Mouse (Mus musculus) heart, adult 2 months (tissue): ENCODE measurements around the gene Eya2. TPM values are rescaled to one million over a fixed set of nuclear protein-coding genes. Genes with fewer than 3 reads are reported as not detected.

Experiments used
- DNase-seq, 2 experiments: peaks; one replicate each; pipeline ENCODE4 v3.0.0; 2021
- H3K27ac ChIP-seq: fragments of 200-600 bp; 2 replicates; pipeline ENCODE4 v1.8.1; 2022
- H3K27me3 ChIP-seq: fragments of 200-500 bp; 2 replicates; pipeline ENCODE4 v1.6.1; 2012; ENCODE audit warnings: mild to moderate bottlenecking, low read length, inconsistent platforms, mixed read lengths; ENCODE audit not compliant: control insufficient read depth, insufficient read depth
- H3K36me3 ChIP-seq: fragments of 200-500 bp; 2 replicates; pipeline ENCODE4 v1.6.1; 2012; ENCODE audit warnings: low read length, inconsistent platforms; ENCODE audit not compliant: control insufficient read depth, insufficient read depth
- H3K4me1 ChIP-seq: fragments of 200-500 bp; 2 replicates; pipeline ENCODE4 v1.6.1; 2011; ENCODE audit warnings: low read length; ENCODE audit not compliant: control insufficient read depth, insufficient read depth
- H3K4me3 ChIP-seq: fragments of 200-600 bp; 2 replicates; pipeline ENCODE4 v1.8.1; 2022
- H3K79me2 ChIP-seq: fragments of 200-500 bp; replicated peaks from 2 replicates; pipeline ENCODE4 v1.6.1; 2012; ENCODE audit warnings: mild to moderate bottlenecking, inconsistent platforms, low read length, moderate library complexity, mixed read lengths; ENCODE audit not compliant: control insufficient read depth, insufficient read depth
- H3K9ac ChIP-seq: fragments of 200-500 bp; 2 replicates; pipeline ENCODE4 v1.6.1; 2012; ENCODE audit warnings: low read depth, mild to moderate bottlenecking, control low read depth, inconsistent platforms, low read length, mixed read lengths
- CTCF ChIP-seq: fragments of 200-600 bp; IDR thresholded peaks from 2 replicates; pipeline ENCODE4 v1.8.1; 2022; ENCODE audit warnings: antibody characterized with exemption, mild to moderate bottlenecking, moderate library complexity
- EP300 ChIP-seq: fragments of 200-500 bp; IDR thresholded peaks from 2 replicates; pipeline ENCODE4 v1.6.1; 2011; ENCODE audit warnings: low read depth, low read length, control low read depth; ENCODE audit not compliant: insufficient read depth
- POLR2A ChIP-seq: fragments of 200-500 bp; IDR thresholded peaks from 2 replicates; pipeline ENCODE4 v1.6.1; 2011; ENCODE audit warnings: mild to moderate bottlenecking, low read depth, low read length, control low read depth; ENCODE audit not compliant: insufficient read depth
- WGBS: fragments of 180-500 bp; shearing (Covaris S2); methylation state at CpG from one replicate; pipeline ENCODE4 v1.1.7; 2018; 5-methylcytosine and 5-hydroxymethylcytosine counted together
- intact Hi-C: fragments of 180-260 bp; cut with DNase I; formaldehyde crosslinking; loops from one replicate; pipeline ENCODE4 v1.15.1; 2025
- polyA plus RNA-seq: library from polyadenylated mRNA; depleted of rRNA; stranded (reverse); fragments of >200 nt; gene quantifications from 2 replicates; pipeline ENCODE4 v1.2.3, GENCODE M21; 2012
- total RNA-seq, 2 experiments: library from RNA; stranded (reverse); gene quantifications; 2 replicates each; pipeline ENCODE4 v1.2.3; 2021

Eya2 gene
- total and polyA plus RNA-seq, 3 experiments, result 0.55 to 5.5 (median 1.6) TPM

DNA sequence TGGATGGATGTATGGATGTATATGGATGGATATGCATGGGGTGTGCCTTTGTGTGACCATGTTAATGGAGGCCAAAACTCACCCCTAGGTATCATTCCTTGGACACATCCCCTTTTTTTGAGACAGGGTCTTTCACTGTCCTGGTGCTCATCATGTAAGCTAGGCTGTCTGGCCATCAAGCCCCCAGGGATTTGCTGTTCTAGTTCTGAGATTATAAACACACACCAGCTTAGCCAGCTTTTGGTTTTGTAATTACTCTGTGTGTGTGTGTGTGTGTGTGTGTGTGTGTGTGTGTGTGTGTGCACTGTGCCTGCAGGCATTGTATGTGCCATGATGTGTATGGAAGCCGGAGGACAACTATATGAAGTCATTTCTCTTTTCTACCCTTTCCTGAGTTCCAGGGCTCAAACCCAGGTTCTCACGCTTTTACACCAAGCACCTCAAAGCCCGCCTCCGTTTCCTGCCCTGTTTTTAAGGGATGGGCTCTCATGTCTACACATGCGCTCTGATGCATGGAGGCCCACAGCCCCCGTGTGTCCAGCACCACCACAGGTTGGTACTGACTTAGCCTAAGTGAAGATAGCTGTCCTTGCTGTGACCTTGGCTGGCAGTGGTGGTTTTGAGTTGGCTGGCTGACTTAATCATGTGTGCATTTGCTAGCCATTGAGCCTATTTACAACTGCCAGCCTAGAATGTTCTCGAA is 16.9 kb downstream of the Eya2 start:
- Histone ChIP-seq H3K27me3 (no peaks in the 10 kb centered on the region), H3K27ac (no peak overlapping the region), H3K4me3 (no peak overlapping the region), H3K79me2 (no peaks in the 10 kb centered on the region), H3K36me3 (no peaks in the 10 kb centered on the region), H3K4me1 (no peaks in the 10 kb centered on the region; the same call in 1 of the 2 replicates), H3K9ac (no peak overlapping the region)
- intact Hi-C loops, result loop anchor here (10.0 kb wide), 1 partner anchor 123 kb away; no protein-coding TSS in a partner anchor
- no peak for DNase-seq
- WGBS, result 79% methylated on average over 7 of the region's 7 CpGs
- TF ChIP-seq POLR2A (no peak), CTCF (no peak), EP300 (no peak)

DNA sequence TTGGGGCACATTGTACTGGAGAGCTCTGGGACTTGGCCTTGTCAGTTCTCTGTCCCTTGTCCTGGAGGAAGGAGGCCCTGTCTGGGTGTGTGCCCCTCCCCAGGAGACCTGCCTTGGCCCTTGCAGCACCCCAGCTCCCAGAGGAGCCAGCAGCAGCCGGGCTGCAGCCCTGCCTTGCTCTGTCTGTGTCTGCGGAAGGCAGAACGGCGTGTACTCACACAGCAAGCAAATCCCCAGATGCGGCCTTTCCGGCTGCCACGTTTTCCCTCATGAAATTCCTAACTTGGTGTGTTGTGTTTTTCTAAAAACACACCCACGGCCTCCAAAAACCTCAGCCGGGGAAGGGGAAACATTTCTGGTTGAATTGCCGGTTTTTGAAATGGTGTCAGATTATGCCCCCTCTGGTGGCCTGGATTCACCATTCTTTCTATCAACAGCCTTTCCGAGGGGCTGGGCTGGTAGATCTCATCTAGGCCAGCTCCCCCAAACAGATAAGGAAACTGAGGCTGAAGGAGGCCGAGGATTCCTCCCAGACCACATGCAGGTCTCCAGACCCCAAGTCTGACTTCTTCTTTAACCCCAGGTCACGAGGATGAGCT is 19.0 kb downstream of the Eya2 start:
- Histone ChIP-seq H3K4me1 (no peaks in the 10 kb centered on the region; the same call in 1 of the 2 replicates), H3K9ac (no peak overlapping the region), H3K27ac (no peak overlapping the region), H3K27me3 (no peaks in the 10 kb centered on the region), H3K36me3 (no peaks in the 10 kb centered on the region), H3K4me3 (no peak overlapping the region), H3K79me2 (no peaks in the 10 kb centered on the region)
- TF ChIP-seq EP300 (no peak), CTCF (peak; percentile 12; the same call in 1 of the 2 replicates)
- intact Hi-C loops, result loop anchor here (10.0 kb wide), 1 partner anchor 121 kb away; no protein-coding TSS in a partner anchor
- WGBS, result 61% methylated on average over 13 of the region's 13 CpGs
- peak; percentile 71 to 79 for DNase-seq

DNA sequence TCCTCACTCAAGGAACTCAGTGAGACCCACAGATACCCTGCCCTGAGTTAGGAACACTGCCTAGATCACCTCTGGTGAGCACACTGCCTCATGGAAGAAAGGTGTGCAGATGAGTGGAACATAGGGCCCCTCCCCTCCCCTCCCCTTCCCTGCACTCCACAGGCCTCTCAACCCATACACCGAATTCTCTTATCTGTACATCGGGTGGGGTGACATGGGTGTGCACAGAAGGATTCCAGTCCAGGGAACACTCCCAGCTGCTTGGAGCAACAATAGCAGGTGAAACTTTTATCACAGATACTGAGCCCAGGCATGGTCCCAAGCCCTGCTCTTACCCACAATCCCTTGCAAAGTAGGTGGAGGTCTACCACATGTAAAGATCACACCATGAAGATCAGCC is 26.7 kb downstream of the Eya2 start:
- Histone ChIP-seq H3K27ac (no peak overlapping the region), H3K4me3 (no peak overlapping the region), H3K9ac (no peak overlapping the region), H3K36me3 (no peaks in the 10 kb centered on the region), H3K27me3 (no peaks in the 10 kb centered on the region), H3K79me2 (no peaks in the 10 kb centered on the region), H3K4me1 (no peaks in the 10 kb centered on the region)
- DNase-seq, result no peak
- WGBS, result 52% methylated on average over 2 of the region's 2 CpGs
- TF ChIP-seq POLR2A (no peak), EP300 (no peak), CTCF (no peak)
- intact Hi-C loops, result no loop called here

DNA sequence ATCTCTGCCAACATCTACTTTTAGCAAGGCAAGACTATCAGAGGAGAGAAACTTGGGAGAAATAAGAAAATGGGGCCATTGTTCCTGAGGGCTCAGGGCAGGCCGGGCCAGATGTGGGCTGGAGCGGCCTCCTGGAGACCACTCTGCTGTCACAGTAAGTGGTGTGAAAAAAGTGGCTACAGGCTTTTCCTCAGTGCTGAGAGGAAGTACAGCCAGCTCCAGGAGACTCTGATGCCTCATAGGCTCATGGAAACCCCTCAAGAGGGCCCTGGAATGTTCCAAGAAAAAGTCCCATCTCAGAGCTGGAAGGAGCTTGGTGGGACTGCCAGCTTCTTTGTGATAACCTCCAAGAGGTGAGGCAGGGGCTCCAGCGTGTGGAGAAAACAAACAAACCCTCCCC is 27.8 kb downstream of the Eya2 start:
- intact Hi-C loops, result no loop called here
- no peaks in the 10 kb centered on the region for H3K4me1 ChIP-seq
- no peak overlapping the region for H3K27ac ChIP-seq
- no peak overlapping the region for H3K9ac ChIP-seq
- no peaks in the 10 kb centered on the region for H3K27me3 ChIP-seq
- DNase-seq, result no peak
- H3K4me3 ChIP-seq, result no peak overlapping the region
- no peaks in the 10 kb centered on the region for H3K79me2 ChIP-seq
- H3K36me3 ChIP-seq, result no peaks in the 10 kb centered on the region
- 40% methylated on average over 3 of the region's 3 CpGs for WGBS
- TF ChIP-seq EP300, result no peak
- TF ChIP-seq CTCF, result no peak
- TF ChIP-seq POLR2A, result no peak

DNA sequence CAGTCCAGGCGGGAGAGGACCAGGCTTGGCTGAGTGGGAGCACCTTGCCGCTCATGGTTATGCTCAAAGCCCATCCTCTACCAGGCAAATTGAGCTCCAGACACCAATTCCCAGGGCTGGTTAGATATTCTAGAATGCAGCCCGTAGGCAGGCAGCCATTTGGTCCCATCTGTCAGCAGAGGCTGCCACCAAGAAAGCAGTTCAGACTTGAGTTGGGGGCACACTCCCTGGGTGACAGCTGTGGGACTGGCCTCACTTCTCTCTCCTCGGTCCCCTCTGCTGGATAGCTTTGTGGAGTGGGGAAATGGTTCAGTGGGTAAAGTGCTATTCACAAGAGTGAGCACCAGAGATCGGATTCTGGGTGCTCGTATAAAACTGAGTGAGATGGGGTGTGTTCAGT is 32.0 kb downstream of the Eya2 start:
- H3K4me3 ChIP-seq, result no peak overlapping the region
- no peaks in the 10 kb centered on the region for H3K4me1 ChIP-seq
- no peak for DNase-seq
- no peaks in the 10 kb centered on the region for H3K79me2 ChIP-seq
- TF ChIP-seq CTCF (no peak), POLR2A (no peak), EP300 (no peak)
- no peak overlapping the region for H3K27ac ChIP-seq
- no peaks in the 10 kb centered on the region for H3K36me3 ChIP-seq
- WGBS, result 86% methylated on average over 6 of the region's 6 CpGs
- H3K27me3 ChIP-seq, result no peaks in the 10 kb centered on the region
- intact Hi-C loops, result no loop called here
- H3K9ac ChIP-seq, result no peak overlapping the region

DNA sequence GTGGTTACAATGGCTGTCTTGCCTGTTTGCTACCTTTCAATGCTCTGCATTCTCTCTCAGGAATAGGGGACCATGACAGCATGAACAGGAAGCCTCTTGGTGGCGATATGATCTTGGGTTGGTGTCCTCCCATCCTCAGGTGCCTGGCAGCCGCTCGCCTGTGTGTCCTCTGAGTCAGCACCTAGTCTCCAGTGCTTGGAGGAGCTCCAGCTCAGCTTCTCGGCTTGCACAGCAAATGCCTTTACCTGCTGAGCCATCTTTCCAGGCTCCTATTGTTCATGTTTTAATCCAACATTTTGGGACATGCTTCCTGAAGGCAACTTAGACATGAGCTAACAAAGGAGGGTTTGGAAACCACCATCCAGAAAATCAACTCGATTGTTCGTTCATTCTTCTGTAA is 33.1 kb downstream of the Eya2 start:
- Histone ChIP-seq H3K79me2 (no peaks in the 10 kb centered on the region), H3K27ac (no peak overlapping the region), H3K4me1 (no peaks in the 10 kb centered on the region), H3K9ac (no peak overlapping the region), H3K27me3 (no peaks in the 10 kb centered on the region), H3K36me3 (no peaks in the 10 kb centered on the region), H3K4me3 (no peak overlapping the region)
- DNase-seq, result no peak
- TF ChIP-seq EP300 (no peak), CTCF (no peak), POLR2A (no peak)
- intact Hi-C loops, result no loop called here
- WGBS, result 62% methylated on average over 6 of the region's 6 CpGs
